Mouse (Mus musculus) duodenum, adult 2 months (tissue): ENCODE results near the gene Ang2. TPM values are rescaled to one million over a fixed set of nuclear protein-coding genes. Genes with fewer than 3 reads are reported as not detected.

Experiments
- polyA plus RNA-seq: library from polyadenylated mRNA; depleted of rRNA; stranded (reverse); fragments of >200 nt; gene quantifications from 2 replicates; pipeline ENCODE4 v1.2.3, GENCODE M21; 2012; ENCODE audit warnings: low replicate concordance; rRNA removed

The Ang2 gene
- not detected in 2 replicates for polyA plus RNA-seq

GRCm38 (mm10) chr14:51199098-51200023 is at the start of gene Ang2:
Gene Ang2, minus strand, starts transcription at chr14:51199148.

GRCm38 (mm10) chr14:51203115-51203514 is 4.2 kb upstream of the Ang2 start, which contains the start of gene Ear14:
Gene Ear14, plus strand, starts transcription at chr14:51203391.

GRCm38 (mm10) chr14:51161976-51162375 is 37.0 kb downstream of the Ang2 start, which contains the start of gene Rnase2b:
Gene Rnase2b, plus strand, starts transcription at chr14:51162260.

GRCm38 (mm10) chr14:51146685-51147084 is 52.3 kb downstream of the Ang2 start, which contains the start of gene Rnase1:
Gene Rnase1, minus strand, starts transcription at chr14:51146785.

Other genes with a start within 250 kb of the Ang2 start
- gene Pnp2, start 243.2 kb downstream of the Ang2 start, polyA plus RNA-seq: 22.4 and 57.7 TPM in 2 replicates
- not detected in 2 replicates for gene Rnase10, start 191.4 kb downstream of the Ang2 start, polyA plus RNA-seq
- gene Rnase9, start 157.3 kb downstream of the Ang2 start, polyA plus RNA-seq: not detected in 2 replicates
- gene Rnase11, start 149.0 kb downstream of the Ang2 start, polyA plus RNA-seq: not detected in 2 replicates
- gene Rnase12, start 141.5 kb downstream of the Ang2 start, polyA plus RNA-seq: 0.21 TPM in 1 of 2 replicates, not detected in the other
- gene Olfr750, start 124.7 kb downstream of the Ang2 start, polyA plus RNA-seq: 0.09 TPM in 1 of 2 replicates, not detected in the other
- 73.0 and 83.3 TPM in 2 replicates for gene Rnase4, start 108.1 kb downstream of the Ang2 start, polyA plus RNA-seq
- gene Ang, start 108.0 kb downstream of the Ang2 start, polyA plus RNA-seq: 18.9 and 27.3 TPM in 2 replicates
- not detected in 2 replicates for gene Eddm3b, start 84.7 kb downstream of the Ang2 start, polyA plus RNA-seq
- gene Rnase6, start 75.2 kb downstream of the Ang2 start, polyA plus RNA-seq: 4.8 and 5.2 TPM in 2 replicates
- 35.3 and 1,063 TPM in 2 replicates for gene Rnase1, start 52.4 kb downstream of the Ang2 start, polyA plus RNA-seq
- gene Rnase2b, start 36.9 kb downstream of the Ang2 start, polyA plus RNA-seq: not detected in 2 replicates
- not detected in 2 replicates for gene Ear14, start 4.2 kb upstream of the Ang2 start, polyA plus RNA-seq
- 0.46 TPM in 1 of 2 replicates, not detected in the other for gene Rnase2a, start 57.0 kb upstream of the Ang2 start, polyA plus RNA-seq
- gene Gm7247, start 162.6 kb upstream of the Ang2 start, polyA plus RNA-seq: not detected in 2 replicates
- not detected in 2 replicates for gene Vmn2r88, start 211.7 kb upstream of the Ang2 start, polyA plus RNA-seq